Mouse (Mus musculus) CH12.LX (cell line): Measurements from ENCODE around the gene Minos1. TPM values are rescaled to one million over a fixed set of nuclear protein-coding genes. Genes with fewer than 3 reads are reported as not detected.

Experiments used
- DNase-seq: peaks from one replicate; pipeline ENCODE4 v3.0.0-alpha.2; 2013; ENCODE audit errors: extremely low read depth
- H3K27ac ChIP-seq: 2 replicates; pipeline ENCODE4 v1.5.1; 2012; ENCODE audit warnings: low read depth, mild to moderate bottlenecking, control low read depth, moderate library complexity; ENCODE audit not compliant: insufficient read depth
- H3K27me3 ChIP-seq: replicated peaks from 2 replicates; pipeline ENCODE3; 2012; ENCODE audit warnings: inconsistent platforms
- H3K36me3 ChIP-seq, 2 experiments: replicated peaks in 1 of 2; 2 replicates each; pipeline versions ENCODE3 to v1.6.1; 2012; ENCODE audit warnings: inconsistent platforms in 1 of 2, low read length in 1 of 2, mild to moderate bottlenecking in 1 of 2, mixed read lengths in 1 of 2, moderate library complexity in 1 of 2; ENCODE audit not compliant: control insufficient read depth in 1 of 2, insufficient read depth in 1 of 2
- H3K4me1 ChIP-seq, 2 experiments: 2 replicates each; pipeline ENCODE4 v1.6.1; 2012; ENCODE audit warnings: inconsistent platforms in 1 of 2, moderate library complexity in 1 of 2; ENCODE audit not compliant: insufficient read depth in 2 of 2, control insufficient read depth in 1 of 2
- H3K4me2 ChIP-seq: 2 replicates; pipeline ENCODE4 v1.6.1; 2012; ENCODE audit warnings: low read depth, mild to moderate bottlenecking, control low read depth; ENCODE audit not compliant: poor library complexity, insufficient read depth, severe bottlenecking
- H3K4me3 ChIP-seq, 3 experiments: fragments of 150-350 bp in 1 of 3; sonication (generic) in 1 of 3; replicated peaks in 1 of 3; 2 replicates each; pipeline versions ENCODE3 to v1.5.1; 2011 to 2012; ENCODE audit warnings: low read depth in 2 of 3, low read length in 2 of 3, mild to moderate bottlenecking in 2 of 3, moderate library complexity in 2 of 3, control low read depth in 1 of 3, improper control_type of control experiment in 1 of 3, inconsistent platforms in 1 of 3, mixed read lengths in 1 of 3; ENCODE audit not compliant: poor library complexity in 1 of 3
- H3K79me2 ChIP-seq: replicated peaks from 2 replicates; pipeline ENCODE4 v1.6.1; 2012; ENCODE audit warnings: mild to moderate bottlenecking, moderate library complexity; ENCODE audit not compliant: control insufficient read depth, poor library complexity, insufficient read depth, severe bottlenecking; ENCODE audit errors: extremely low read depth
- H3K9ac ChIP-seq: 2 replicates; pipeline ENCODE4 v1.6.1; 2012; ENCODE audit warnings: low read depth, mild to moderate bottlenecking, control low read depth, moderate library complexity; ENCODE audit not compliant: insufficient read depth
- H3K9me3 ChIP-seq: replicated peaks from 2 replicates; pipeline ENCODE3; 2012; ENCODE audit warnings: low read length, inconsistent platforms, mixed read lengths
- CHD1 ChIP-seq: IDR thresholded peaks from 2 replicates; pipeline ENCODE4 v1.6.1; 2012; ENCODE audit warnings: low read depth, low read length, improper control_type of control experiment, inconsistent platforms
- ELF1 ChIP-seq: IDR thresholded peaks from 2 replicates; pipeline ENCODE4 v1.6.1; 2014; ENCODE audit warnings: low read depth, mild to moderate bottlenecking, inconsistent platforms, low read length, improper control_type of control experiment
- EP300 ChIP-seq: IDR thresholded peaks from 2 replicates; pipeline ENCODE4 v1.6.1; 2011; ENCODE audit warnings: low read length, improper control_type of control experiment
- ETS1 ChIP-seq: conservative IDR thresholded peaks from 2 replicates; pipeline ENCODE4 v1.6.1; 2012; ENCODE audit warnings: low read depth, mild to moderate bottlenecking, inconsistent platforms, low read length, improper control_type of control experiment, moderate library complexity
- IRF4 ChIP-seq: IDR thresholded peaks from 2 replicates; pipeline ENCODE4 v1.6.1; 2014; ENCODE audit warnings: low read depth, mild to moderate bottlenecking, inconsistent platforms, low read length, improper control_type of control experiment
- JUN ChIP-seq: IDR thresholded peaks from 2 replicates; pipeline ENCODE4 v1.6.1; 2011; ENCODE audit warnings: low read depth, mild to moderate bottlenecking, low read length, improper control_type of control experiment, moderate library complexity; ENCODE audit not compliant: insufficient read depth
- MAFK ChIP-seq: IDR thresholded peaks from 2 replicates; pipeline ENCODE4 v1.6.1; 2011; ENCODE audit warnings: low read length, improper control_type of control experiment; ENCODE audit not compliant: insufficient replicate concordance
- MAZ ChIP-seq: IDR thresholded peaks from 2 replicates; pipeline ENCODE4 v1.6.1; 2012; ENCODE audit warnings: low read depth, mild to moderate bottlenecking, inconsistent platforms, low read length, improper control_type of control experiment, moderate library complexity
- MXI1 ChIP-seq: IDR thresholded peaks from 2 replicates; pipeline ENCODE4 v1.6.1; 2011; ENCODE audit warnings: mild to moderate bottlenecking, low read depth, low read length, improper control_type of control experiment
- NRF1 ChIP-seq: IDR thresholded peaks from 2 replicates; pipeline ENCODE4 v1.6.1; 2014; ENCODE audit warnings: low read depth, mild to moderate bottlenecking, inconsistent platforms, low read length, improper control_type of control experiment, moderate library complexity
- POLR2A ChIP-seq: IDR thresholded peaks from 2 replicates; pipeline ENCODE4 v1.6.1; 2011; ENCODE audit warnings: low read depth, mild to moderate bottlenecking, improper control_type of control experiment, low read length
- POLR2AphosphoS2 ChIP-seq: IDR thresholded peaks from 2 replicates; pipeline ENCODE4 v1.6.1; 2011; ENCODE audit warnings: low read depth, low read length, improper control_type of control experiment
- RAD21 ChIP-seq: IDR thresholded peaks from 2 replicates; pipeline ENCODE4 v1.6.1; 2011; ENCODE audit warnings: low read depth, mild to moderate bottlenecking, low read length, improper control_type of control experiment, moderate library complexity
- RCOR1 ChIP-seq: conservative IDR thresholded peaks from 2 replicates; pipeline ENCODE4 v1.6.1; 2012; ENCODE audit warnings: low read depth, mild to moderate bottlenecking, inconsistent platforms, low read length, improper control_type of control experiment
- SMC3 ChIP-seq: IDR thresholded peaks from 2 replicates; pipeline ENCODE4 v1.6.1; 2011; ENCODE audit warnings: low read depth, low read length, improper control_type of control experiment
- TBP ChIP-seq: conservative IDR thresholded peaks from 2 replicates; pipeline ENCODE4 v1.6.1; 2011; ENCODE audit warnings: low read depth, low read length, improper control_type of control experiment
- TCF12 ChIP-seq: IDR thresholded peaks from 2 replicates; pipeline ENCODE4 v1.6.1; 2014; ENCODE audit warnings: low read depth, mild to moderate bottlenecking, inconsistent platforms, low read length, improper control_type of control experiment
- USF1 ChIP-seq: IDR thresholded peaks from 2 replicates; pipeline ENCODE4 v1.6.1; 2014; ENCODE audit warnings: low read depth, mild to moderate bottlenecking, inconsistent platforms, low read length, improper control_type of control experiment
- USF2 ChIP-seq: conservative IDR thresholded peaks from 2 replicates; pipeline ENCODE4 v1.6.1; 2011; ENCODE audit warnings: low read depth, low read length, improper control_type of control experiment
- ZC3H11A ChIP-seq: IDR thresholded peaks from 2 replicates; pipeline ENCODE4 v1.6.1; 2012; ENCODE audit warnings: low read depth, mild to moderate bottlenecking, inconsistent platforms, low read length, improper control_type of control experiment
- ZMIZ1 ChIP-seq: IDR thresholded peaks from 2 replicates; pipeline ENCODE4 v1.6.1; 2012; ENCODE audit warnings: low read depth, mild to moderate bottlenecking, inconsistent platforms, low read length, improper control_type of control experiment
- ZNF384 ChIP-seq: IDR thresholded peaks from 2 replicates; pipeline ENCODE4 v1.6.1; 2012; ENCODE audit warnings: low read depth, low read length, improper control_type of control experiment, inconsistent platforms
- dilution Hi-C: fragments of 300-500 bp; cut with MboI; formaldehyde crosslinking; loops from 2 replicates; pipeline ENCODE4 v1.14.3; 2020; ENCODE audit warnings: low sequenced_read_pairs; ENCODE audit not compliant: extremely low pct_unique_long_range_greater_than_20kb, extremely low pct_ligation_motif_present
- in situ Hi-C: fragments of 300-500 bp; cut with MboI; formaldehyde crosslinking; loops from 3 replicates; pipeline ENCODE4 v1.14.3; 2019; ENCODE audit warnings: low sequenced_read_pairs, low pct_ligation_motif_present, low pct_unique_long_range_greater_than_20kb, mixed read lengths
- polyA plus RNA-seq: library from polyadenylated mRNA; unstranded; fragments of >175 nt; gene quantifications from 2 replicates; pipeline ENCODE4 v1.2.1, GENCODE M21; 2012; ENCODE audit warnings: low read depth; ENCODE audit not compliant: insufficient read length
- total RNA-seq, 2 experiments: library from RNA; depleted of rRNA; stranded (reverse); fragments of 300-350 nt in 1 of 2; fragments of >200 nt in 1 of 2; gene quantifications; 2 replicates each; pipeline ENCODE4 v1.2.3; 2012 to 2014

Gene Minos1
- total and polyA plus RNA-seq, 3 experiments = 39.2 to 418 (median 151) TPM

DNA sequence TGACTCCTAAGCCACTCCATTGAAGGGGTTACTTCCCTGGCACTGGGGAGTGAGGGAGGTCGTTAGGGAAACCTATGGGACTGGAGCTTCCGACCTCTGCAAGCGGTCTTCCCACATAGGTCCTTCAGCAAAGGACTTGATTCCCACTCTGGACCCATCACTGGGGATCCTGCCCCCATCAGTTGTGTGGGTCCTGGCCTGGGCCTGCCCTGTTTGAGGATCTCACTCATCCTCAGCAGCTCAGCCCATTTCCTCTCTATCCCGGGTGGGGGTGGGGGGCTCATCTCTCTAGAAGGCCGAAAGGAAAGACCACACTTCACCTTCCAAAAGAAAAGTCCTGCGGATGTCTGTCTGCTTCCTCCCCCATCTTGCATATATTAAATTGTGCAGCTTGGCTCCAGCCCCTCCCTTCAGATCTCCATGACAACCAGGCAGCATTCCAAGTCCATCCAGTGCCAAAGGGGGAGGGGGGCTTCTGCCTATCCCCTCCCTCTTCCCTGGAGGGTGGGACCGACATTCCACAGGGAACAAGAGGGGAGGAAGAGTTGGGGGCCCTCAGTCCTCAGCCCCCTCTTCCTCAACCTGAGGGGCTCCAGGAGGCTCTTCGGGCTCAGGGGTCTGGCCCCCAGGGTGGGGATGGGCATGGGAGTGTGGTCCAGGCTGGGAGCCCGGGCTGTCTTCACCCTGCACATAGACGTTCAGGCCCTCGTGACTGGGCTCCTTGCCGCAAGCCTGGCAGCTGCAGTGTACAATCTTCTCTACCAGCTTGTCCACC lies 47.9 kb downstream of the Minos1 start:
- Histone ChIP-seq H3K79me2 (no peaks in the 10 kb centered on the region), H3K4me3 (no peak overlapping the region), H3K27me3 (no peaks in the 10 kb centered on the region), H3K4me1 (peaks cover 5 to 21% of the 10 kb centered on the region in 2 experiments; a peak in 3 of 4 replicates), H3K27ac (no peak overlapping the region), H3K4me2 (no peak overlapping the region), H3K9me3 (no peaks in the 10 kb centered on the region), H3K36me3 (peaks cover 0 to 6% of the 10 kb centered on the region in 2 experiments), H3K9ac (no peak overlapping the region)
- in situ Hi-C loops = loop anchor here (10.0 kb wide), 2 partner anchors 172 to 202 kb away; no protein-coding TSS in a partner anchor
- TF ChIP-seq IRF4 (no peak), ZC3H11A (no peak), EP300 (no peak), CHD1 (no peak), RAD21 (no peak), MAFK (no peak), USF2 (no peak), MXI1 (no peak), POLR2A (no peak)
- DNase-seq = no peak
- dilution Hi-C loops = no loop called here

DNA sequence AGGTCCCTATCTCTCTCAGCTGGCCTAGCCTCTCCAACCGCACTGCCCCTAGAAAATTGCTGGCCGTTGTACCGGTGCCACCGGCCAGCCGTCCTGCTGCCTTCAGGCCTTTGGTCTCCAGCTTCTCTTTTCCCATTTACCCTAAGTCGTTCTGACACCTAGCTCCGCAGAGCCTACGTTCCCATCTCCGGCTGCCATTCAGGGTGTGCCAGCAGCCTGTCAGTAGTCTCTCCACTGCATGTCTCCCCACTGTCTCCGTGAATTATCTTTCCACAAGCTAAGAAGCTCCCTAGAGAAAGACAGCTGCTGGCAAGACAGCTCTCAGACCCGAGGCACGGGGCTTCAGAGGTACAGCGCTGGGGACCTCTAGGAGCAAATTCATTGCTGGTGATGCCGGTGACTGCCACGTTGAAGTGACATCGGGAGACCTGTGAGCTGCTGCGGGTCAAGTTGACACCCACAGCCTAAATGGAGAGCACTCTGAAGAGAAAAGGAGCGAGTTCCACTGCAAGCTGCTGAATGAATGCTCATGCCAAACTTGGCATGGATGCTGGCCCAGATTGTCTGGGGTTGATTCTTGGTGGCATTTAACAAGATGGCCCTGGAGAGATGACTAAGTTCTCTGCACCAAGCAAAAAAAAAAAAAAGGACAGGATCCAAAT lies 49.5 kb downstream of the Minos1 start:
- Histone ChIP-seq H3K4me1 (peaks cover 4 to 7% of the 10 kb centered on the region in 2 experiments; a peak in 3 of 4 replicates), H3K27me3 (peaks cover 5% of the 10 kb centered on the region), H3K4me2 (no peak overlapping the region), H3K36me3 (peaks cover 0 to 6% of the 10 kb centered on the region in 2 experiments), H3K79me2 (no peaks in the 10 kb centered on the region), H3K9me3 (no peaks in the 10 kb centered on the region), H3K9ac (no peak overlapping the region), H3K27ac (no peak overlapping the region), H3K4me3 (no peak overlapping the region)
- in situ Hi-C loops = loop anchor here (10.0 kb wide), 2 partner anchors 173 to 203 kb away; no protein-coding TSS in a partner anchor
- dilution Hi-C loops = no loop called here
- no peak for TF ChIP-seq ZMIZ1
- no peak for TF ChIP-seq POLR2AphosphoS2
- no peak for TF ChIP-seq CHD1
- no peak for DNase-seq

GRCm38 (mm10) chr4:139080259-139080658 lies 50.7 kb downstream of the Minos1 start:
- peaks cover 0 to 6% of the 10 kb centered on the region in 2 experiments for H3K36me3 ChIP-seq
- TF ChIP-seq ZNF384 = no peak
- TF ChIP-seq TBP = no peak
- TF ChIP-seq RCOR1 = no peak
- TF ChIP-seq POLR2AphosphoS2 = no peak
- no peak for TF ChIP-seq SMC3
- no peak for TF ChIP-seq TCF12
- TF ChIP-seq MAZ = no peak
- no peak for TF ChIP-seq ZC3H11A
- no peak for TF ChIP-seq JUN
- TF ChIP-seq NRF1 = no peak
- no peak for TF ChIP-seq ELF1
- no peak for TF ChIP-seq USF1
- TF ChIP-seq ETS1 = no peak
- TF ChIP-seq USF2 = no peak
- H3K9ac ChIP-seq = no peak overlapping the region
- no peaks in the 10 kb centered on the region for H3K79me2 ChIP-seq
- no peak overlapping the region for H3K27ac ChIP-seq
- H3K9me3 ChIP-seq = no peaks in the 10 kb centered on the region
- in situ Hi-C loops (loop anchor here (10.0 kb wide), 2 partner anchors 175 to 205 kb away; no protein-coding TSS in a partner anchor), dilution Hi-C loops (no loop called here)
- H3K4me1 ChIP-seq = peaks cover 4% of the 10 kb centered on the region in 2 experiments; a peak in 2 of 4 replicates
- peaks cover 16% of the 10 kb centered on the region for H3K27me3 ChIP-seq
- H3K4me2 ChIP-seq = no peak overlapping the region
- no peak for DNase-seq
- no peak overlapping the region for H3K4me3 ChIP-seq
